Mouse (Mus musculus) skeletal muscle tissue, adult 2 months (tissue): ENCODE results near the gene Tex44.

ENCODE experiments used
- DNase-seq: peaks from one replicate; pipeline ENCODE4 v3.0.0-alpha.2; 2012; ENCODE audit warnings: low read depth, low spot score

The Tex44 gene

DNA sequence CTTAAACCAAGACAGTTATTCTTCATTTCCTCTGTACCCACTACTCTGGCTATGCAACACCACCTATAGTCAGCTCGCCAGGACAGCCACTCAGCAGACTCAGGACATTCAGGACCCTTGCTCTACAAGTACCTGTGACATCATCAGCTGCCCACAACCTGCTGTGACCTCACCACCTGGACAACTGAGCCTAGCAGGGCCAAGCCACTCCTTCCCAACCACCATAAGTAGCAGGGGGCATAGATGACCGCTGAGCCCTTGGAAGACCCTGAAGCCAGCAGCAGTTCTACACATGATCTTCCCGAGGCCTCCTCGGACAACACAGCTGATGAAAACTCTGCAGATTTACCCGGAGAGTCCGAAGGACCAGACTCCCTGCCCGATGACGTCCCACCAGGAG lies at the start of gene Tex44, which contains the start of gene Nmur1:
Gene Tex44, plus strand, starts transcription at position 202 of the 400 bp plus-strand sequence.
Gene Nmur1, minus strand, starts transcription at position 101 of the 400 bp plus-strand sequence.
- DNase-seq, result no peak

- peak; percentile 21 for DNase-seq
Observed at GRCm38 (mm10) chr1:86376354-86376753, 49.8 kb upstream of the Tex44 start.

- no peak for DNase-seq
Observed at GRCm38 (mm10) chr1:86378662-86379061, 47.5 kb upstream of the Tex44 start.

DNA sequence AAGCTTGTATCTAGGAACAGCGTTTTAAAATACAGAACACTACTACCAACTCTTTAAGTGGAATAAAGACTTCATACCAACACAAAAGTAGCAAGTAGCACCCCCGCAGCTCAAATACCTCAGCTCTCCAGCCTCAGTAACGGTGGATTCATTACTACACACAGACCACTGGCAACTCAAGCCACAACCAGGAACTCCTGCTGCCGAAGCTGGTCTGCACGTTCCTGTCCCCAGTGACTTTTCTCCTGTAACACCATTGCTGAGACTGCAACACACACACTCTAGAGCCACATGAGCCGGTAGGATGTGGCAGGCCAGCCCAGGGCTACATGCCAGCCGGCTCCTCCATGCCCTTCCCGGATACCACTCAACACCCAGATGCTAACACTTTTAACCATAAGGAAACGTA lies 47.0 kb upstream of the Tex44 start:
- peak; percentile 35 for DNase-seq

GRCm38 (mm10) chr1:86381027-86381426 lies 45.1 kb upstream of the Tex44 start:
- peak; percentile 73 for DNase-seq

GRCm38 (mm10) chr1:86389230-86389629 lies 36.9 kb upstream of the Tex44 start:
- peak; percentile 25 for DNase-seq

DNA sequence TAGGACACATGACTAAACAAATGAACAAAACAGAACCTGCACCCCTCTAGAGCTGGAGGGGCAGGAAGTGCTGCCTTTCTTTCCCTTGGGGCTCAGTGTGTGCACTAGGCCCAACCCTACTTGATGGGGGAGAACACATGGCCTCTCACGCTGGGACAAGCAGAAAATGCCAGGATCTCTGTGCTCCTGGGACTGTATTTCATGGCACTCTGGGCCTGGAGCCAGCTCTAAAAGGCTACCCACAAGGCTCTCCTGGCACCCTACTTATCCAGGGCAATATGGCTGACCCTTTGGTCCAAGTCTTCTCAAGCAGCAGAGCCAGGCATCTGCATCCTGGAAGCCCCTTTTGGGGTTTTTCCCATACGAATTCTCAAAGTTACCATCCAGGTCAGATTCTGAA lies 34.7 kb upstream of the Tex44 start:
- peak; percentile 38 for DNase-seq

DNA sequence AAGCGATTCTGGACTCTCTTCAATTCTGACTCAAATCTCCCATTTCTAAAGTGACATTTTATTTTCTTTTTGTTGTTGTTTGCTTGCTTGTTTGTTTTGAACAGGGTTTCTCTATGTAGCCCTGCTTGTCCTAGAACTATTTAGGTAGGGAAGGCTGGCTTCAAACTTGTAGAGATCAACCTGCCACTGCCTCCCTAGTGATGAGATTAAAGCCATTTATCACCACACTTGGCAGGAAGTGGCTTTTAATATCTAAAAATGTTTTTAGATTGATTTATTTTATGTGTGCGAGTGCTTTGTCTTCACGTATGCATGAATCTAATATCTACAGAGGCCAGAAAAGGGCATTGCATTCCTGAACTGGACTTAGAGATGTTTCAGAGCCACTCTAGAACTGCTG lies 32.9 kb upstream of the Tex44 start:
- DNase-seq, result no peak

GRCm38 (mm10) chr1:86394246-86394645 lies 31.9 kb upstream of the Tex44 start:
- DNase-seq, result no peak

- no peak for DNase-seq
Observed at GRCm38 (mm10) chr1:86395897-86396296, 30.2 kb upstream of the Tex44 start.

DNA sequence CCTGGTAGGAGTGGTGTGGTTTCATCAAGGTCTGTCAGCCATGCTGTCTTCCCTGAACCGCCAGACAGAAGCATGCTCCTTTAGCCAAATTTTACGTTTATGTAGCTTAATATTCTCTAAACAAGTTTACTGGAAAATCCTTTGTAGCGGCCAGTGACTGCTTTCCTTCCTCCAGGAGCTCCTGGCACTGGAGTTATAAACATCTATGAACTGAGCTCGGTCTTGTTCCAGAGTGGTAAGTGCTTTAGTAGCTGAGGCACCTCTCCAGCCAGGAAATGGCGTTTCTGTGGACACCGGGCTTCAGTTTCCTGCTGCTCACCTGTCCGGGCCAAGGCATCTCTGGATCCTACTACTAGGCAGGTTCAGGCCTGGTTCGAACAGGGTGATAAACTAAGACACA lies 28.5 kb upstream of the Tex44 start:
- DNase-seq, result no peak

- DNase-seq, result no peak
Observed at GRCm38 (mm10) chr1:86398222-86398621, 27.9 kb upstream of the Tex44 start.

- no peak for DNase-seq
Observed at GRCm38 (mm10) chr1:86399322-86399721, 26.8 kb upstream of the Tex44 start.

- no peak for DNase-seq
Observed at GRCm38 (mm10) chr1:86400096-86400754, 25.9 kb upstream of the Tex44 start.

- no peak for DNase-seq
Observed at GRCm38 (mm10) chr1:86404834-86405233, 21.3 kb upstream of the Tex44 start.

- no peak for DNase-seq
Observed at GRCm38 (mm10) chr1:86406313-86406712, 19.8 kb upstream of the Tex44 start.

- no peak for DNase-seq
Observed at GRCm38 (mm10) chr1:86406914-86407313, 19.2 kb upstream of the Tex44 start.

DNA sequence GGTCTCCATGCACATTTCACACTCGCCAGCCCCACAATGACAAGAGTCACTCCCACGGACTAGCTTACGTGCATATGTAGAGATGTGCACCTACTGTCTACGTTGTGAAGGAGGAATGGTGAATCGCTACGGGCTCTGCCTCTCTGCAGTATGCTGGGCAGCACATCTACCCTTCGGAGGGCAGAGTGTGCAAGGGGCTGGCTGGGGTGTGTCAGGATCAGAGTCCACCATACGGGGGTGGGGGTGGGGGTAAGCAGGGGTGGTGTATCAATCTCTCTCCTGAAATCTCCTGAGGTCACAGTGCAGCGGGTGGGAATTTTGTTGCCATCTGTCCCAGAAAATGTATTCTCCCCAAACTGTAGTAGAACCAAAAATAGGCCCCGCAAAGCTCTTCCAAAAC lies 17.6 kb upstream of the Tex44 start:
- no peak for DNase-seq

- DNase-seq, result no peak
Observed at GRCm38 (mm10) chr1:86409476-86409875, 16.7 kb upstream of the Tex44 start.

- no peak for DNase-seq
Observed at GRCm38 (mm10) chr1:86414715-86415114, 11.4 kb upstream of the Tex44 start.

GRCm38 (mm10) chr1:86415144-86415543 lies 11.0 kb upstream of the Tex44 start:
- DNase-seq, result no peak

GRCm38 (mm10) chr1:86415612-86416184 lies 10.4 kb upstream of the Tex44 start:
- no peak for DNase-seq

GRCm38 (mm10) chr1:86416321-86416720 lies 9.8 kb upstream of the Tex44 start:
- DNase-seq, result no peak
